Mouse (Mus musculus) hindbrain, embryonic 12.5 days (tissue): ENCODE data around the gene Cd244a. TPM values are rescaled to one million over a fixed set of nuclear protein-coding genes. Genes with fewer than 3 reads are reported as not detected.

Experiments
- microRNA-seq: library from miRNA; unstranded; fragments of <30 nt; microRNA quantifications from one replicate; pipeline ENCODE4, GENCODE M21; 2017
- polyA plus RNA-seq: library from polyadenylated mRNA; unstranded; fragments of >200 nt; fragmentation: Nextera tagmentation; extraction: Ambion mirVana; gene quantifications from 2 replicates; pipeline ENCODE4 v1.2.1, GENCODE M21; 2016

The Cd244a gene
- polyA plus RNA-seq, 1 experiment from 2014 or later: 0.08 TPM

Small RNAs within 50 kb of the gene (microRNA-seq; reads per million reads assigned to microRNA genes)
- gene Mir7683: not detected

Other genes starting within 250 kb of the Cd244a start
- gene Dedd, start 230.0 kb upstream of the Cd244a start, polyA plus RNA-seq: 54.6 and 58.9 TPM in 2 replicates
- 47.4 and 48.1 TPM in 2 replicates for gene Nit1, start 213.5 kb upstream of the Cd244a start, polyA plus RNA-seq
- 134 and 149 TPM in 2 replicates for gene Pfdn2, start 213.5 kb upstream of the Cd244a start, polyA plus RNA-seq
- 2.0 and 3.6 TPM in 2 replicates for gene Klhdc9, start 198.4 kb upstream of the Cd244a start, polyA plus RNA-seq
- 1.6 and 1.7 TPM in 2 replicates for gene Nectin4, start 189.1 kb upstream of the Cd244a start, polyA plus RNA-seq
- gene Arhgap30, start 170.2 kb upstream of the Cd244a start, polyA plus RNA-seq: 0.83 and 0.98 TPM in 2 replicates
- gene Usf1, start 147.9 kb upstream of the Cd244a start, polyA plus RNA-seq: 175 and 182 TPM in 2 replicates
- gene Tstd1, start 140.3 kb upstream of the Cd244a start, polyA plus RNA-seq: 8.1 and 9.4 TPM in 2 replicates
- gene F11r, start 121.7 kb upstream of the Cd244a start, polyA plus RNA-seq: 14.5 and 18.6 TPM in 2 replicates
- gene Alyref2, start 55.7 kb upstream of the Cd244a start, polyA plus RNA-seq: 21.0 and 26.1 TPM in 2 replicates
- not detected in 2 replicates for gene Itln1, start 23.9 kb upstream of the Cd244a start, polyA plus RNA-seq
- gene Ly9, start 48.2 kb downstream of the Cd244a start, polyA plus RNA-seq: not detected in 2 replicates
- not detected in 2 replicates for gene Slamf7, start 93.8 kb downstream of the Cd244a start, polyA plus RNA-seq
- 0.48 and 0.52 TPM in 2 replicates for gene Cd48, start 122.8 kb downstream of the Cd244a start, polyA plus RNA-seq
- 0.29 and 0.31 TPM in 2 replicates for gene Slamf1, start 207.9 kb downstream of the Cd244a start, polyA plus RNA-seq